Mouse (Mus musculus) gastrocnemius, postnatal 25 days (tissue): Measurements from ENCODE around the gene Ntm. TPM values are rescaled to one million over a fixed set of nuclear protein-coding genes. Genes with fewer than 3 reads are reported as not detected.
A peak's percentile ranks its signal among the peaks of the same experiment; 100 is the strongest.

Experiments used
- DNase-seq: peaks from one replicate; pipeline ENCODE4 v3.0.0; 2022
- long read RNA-seq, 2 experiments: library from polyadenylated mRNA; stranded (forward); transcript quantifications; one replicate each; pipeline ENCODE4 v2.0.0; 2021
- total RNA-seq, 2 experiments: library from RNA; stranded (reverse); gene quantifications; 1 replicate in 1 of 2; 2 replicates in 1 of 2; pipeline ENCODE4 v1.2.3; 2021

The Ntm gene
- 1 to 10 TPM in 1 of 2 experiments, under 1 TPM in 1; 0.29 to 1.1 TPM for total RNA-seq
- long read RNA-seq, experiment 1 = 0 reads
- long read RNA-seq, experiment 2 = 0 reads

GRCm38 (mm10) chr9:29962978-29963377 is at the start of gene Ntm:
TSS of gene Ntm (minus strand) at chr9:29963141.
- DNase-seq = peak; percentile 9

GRCm38 (mm10) chr9:30005701-30006100 is 42.8 kb upstream of the Ntm start:
- no peak for DNase-seq

GRCm38 (mm10) chr9:30003612-30004011 is 40.7 kb upstream of the Ntm start:
- DNase-seq = no peak

GRCm38 (mm10) chr9:29981177-29981915 is 18.4 kb upstream of the Ntm start:
- no peak for DNase-seq

GRCm38 (mm10) chr9:29961954-29962867 is 730 bp downstream of the Ntm start:
- no peak for DNase-seq

GRCm38 (mm10) chr9:29961512-29961911 is 1.4 kb downstream of the Ntm start:
- DNase-seq = no peak

- DNase-seq = no peak
Observed at GRCm38 (mm10) chr9:29960741-29961140, 2.2 kb downstream of the Ntm start.

GRCm38 (mm10) chr9:29960236-29960635 is 2.7 kb downstream of the Ntm start:
- DNase-seq = no peak

GRCm38 (mm10) chr9:29956936-29957335 is 6.0 kb downstream of the Ntm start:
- DNase-seq = no peak

- no peak for DNase-seq
Observed at GRCm38 (mm10) chr9:29954031-29954430, 8.9 kb downstream of the Ntm start.

- DNase-seq = no peak
Observed at GRCm38 (mm10) chr9:29949041-29949440, 13.9 kb downstream of the Ntm start.

GRCm38 (mm10) chr9:29943209-29944070 is 19.5 kb downstream of the Ntm start:
- no peak for DNase-seq

GRCm38 (mm10) chr9:29942183-29942952 is 20.6 kb downstream of the Ntm start:
- DNase-seq = no peak

- no peak for DNase-seq
Observed at GRCm38 (mm10) chr9:29939517-29940034, 23.4 kb downstream of the Ntm start.

GRCm38 (mm10) chr9:29928796-29929195 is 34.1 kb downstream of the Ntm start:
- no peak for DNase-seq

- DNase-seq = no peak
Observed at GRCm38 (mm10) chr9:29925382-29925781, 37.6 kb downstream of the Ntm start.

- no peak for DNase-seq
Observed at GRCm38 (mm10) chr9:29898406-29899054, 64.4 kb downstream of the Ntm start.

- DNase-seq = no peak
Observed at GRCm38 (mm10) chr9:29897448-29897847, 65.5 kb downstream of the Ntm start.

- DNase-seq = no peak
Observed at GRCm38 (mm10) chr9:29892792-29893191, 70.1 kb downstream of the Ntm start.

- no peak for DNase-seq
Observed at GRCm38 (mm10) chr9:29888712-29889111, 74.2 kb downstream of the Ntm start.

GRCm38 (mm10) chr9:29887924-29888323 is 75.0 kb downstream of the Ntm start:
- DNase-seq = no peak
